Mouse (Mus musculus) adrenal gland, postnatal 0 days (tissue): ENCODE measurements around the gene Tab2. TPM values are rescaled to one million over a fixed set of nuclear protein-coding genes. Genes with fewer than 3 reads are reported as not detected.

Experiments used
- polyA plus RNA-seq: library from polyadenylated mRNA; unstranded; fragments of >200 nt; fragmentation: Nextera tagmentation; extraction: Ambion mirVana; gene quantifications from 2 replicates; pipeline ENCODE4 v1.2.1, GENCODE M21; 2015

The Tab2 gene
- 11.9 and 12.3 TPM in 2 replicates for polyA plus RNA-seq

DNA sequence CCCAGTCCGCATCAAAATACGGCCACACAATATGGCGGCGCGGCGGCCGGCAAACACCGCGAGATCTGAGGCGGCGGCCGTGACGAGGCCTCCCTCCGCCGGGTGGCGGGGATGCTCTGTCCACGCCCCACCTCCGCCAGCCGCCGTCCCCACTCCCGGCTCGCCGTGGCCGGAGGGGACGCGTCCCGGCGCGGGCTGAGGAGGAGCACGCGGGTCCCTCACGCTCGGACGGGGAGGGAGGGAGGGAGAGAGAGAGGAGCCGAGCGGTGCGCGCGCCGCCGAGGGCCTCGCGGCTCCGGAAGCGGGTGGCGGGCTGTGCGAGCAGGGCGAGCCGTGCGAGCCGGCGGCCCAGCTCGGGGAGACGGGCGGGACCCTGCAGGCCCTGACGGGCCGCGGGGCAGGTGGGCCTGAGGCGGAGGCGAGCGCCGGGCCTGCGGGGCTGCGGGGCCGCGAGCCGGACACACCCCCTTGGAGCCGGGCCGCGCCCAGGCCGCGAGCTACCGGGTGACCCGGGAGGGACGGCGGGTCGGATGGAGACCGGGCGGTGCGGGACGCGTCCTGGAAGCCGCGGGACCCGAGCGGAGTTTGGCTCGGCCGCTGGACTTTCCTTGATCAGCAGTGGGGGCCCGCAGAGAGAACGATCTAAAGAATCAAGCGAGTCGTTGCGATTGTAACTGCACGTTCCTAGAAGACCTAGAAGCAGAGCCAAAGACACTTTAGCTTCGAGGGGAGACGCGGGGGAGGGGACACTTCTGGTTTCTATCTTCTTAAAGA lies at the start of gene Tab2:
Tab2 (minus strand) TSS at position 3 of the 774 bp plus-strand sequence.

Other genes starting within 250 kb of the Tab2 start
- 29.4 and 37.7 TPM in 2 replicates for gene Katna1, start 230.2 kb downstream of the Tab2 start, polyA plus RNA-seq
- gene Ginm1, start 163.4 kb downstream of the Tab2 start, polyA plus RNA-seq: 205 and 321 TPM in 2 replicates
- 19.2 and 26.1 TPM in 2 replicates for gene Ppil4, start 163.3 kb downstream of the Tab2 start, polyA plus RNA-seq
- gene Zc3h12d, start 123.8 kb downstream of the Tab2 start, polyA plus RNA-seq: 0.08 and 0.12 TPM in 2 replicates